Mouse (Mus musculus) hindbrain, embryonic 11.5 days (tissue): Measurements from ENCODE around the gene Ascl2. TPM values are rescaled to one million over a fixed set of nuclear protein-coding genes. Genes with fewer than 3 reads are reported as not detected.

Experiments
- polyA plus RNA-seq: library from polyadenylated mRNA; unstranded; fragments of >200 nt; fragmentation: Nextera tagmentation; extraction: Ambion mirVana; gene quantifications from 2 replicates; pipeline ENCODE4 v1.2.1, GENCODE M21; 2014

Ascl2 gene
- polyA plus RNA-seq, 1 experiment from 2014 or later = 0.34 TPM

Other genes with a start within 250 kb of the Ascl2 start
- gene Ins2, start 225.9 kb downstream of the Ascl2 start, polyA plus RNA-seq = 0.84 TPM in 1 of 2 replicates, not detected in the other
- gene Th, start 38.1 kb downstream of the Ascl2 start, polyA plus RNA-seq = 13.4 and 13.9 TPM in 2 replicates
- gene Tspan32, start 35.8 kb upstream of the Ascl2 start, polyA plus RNA-seq = 5.8 and 8.3 TPM in 2 replicates
- 263 and 264 TPM in 2 replicates for gene Cd81, start 83.5 kb upstream of the Ascl2 start, polyA plus RNA-seq
- gene Tssc4, start 100.0 kb upstream of the Ascl2 start, polyA plus RNA-seq = 59.0 and 63.8 TPM in 2 replicates
- 0.27 and 0.88 TPM in 2 replicates for gene Trpm5, start 125.4 kb upstream of the Ascl2 start, polyA plus RNA-seq
- gene Kcnq1, start 137.1 kb upstream of the Ascl2 start, polyA plus RNA-seq = 1.7 and 2.5 TPM in 2 replicates